Mouse (Mus musculus) lung, adult 2 months (tissue): ENCODE data around the gene Rad17.

Experiments
- CTCF ChIP-seq: fragments of 200-500 bp; IDR thresholded peaks from 2 replicates; pipeline ENCODE4 v1.5.1; 2011; ENCODE audit warnings: mild to moderate bottlenecking, low read length, control low read depth; ENCODE audit not compliant: insufficient read depth
- POLR2A ChIP-seq: fragments of 200-500 bp; IDR thresholded peaks from 2 replicates; pipeline ENCODE4 v1.6.1; 2011; ENCODE audit warnings: low read depth, mild to moderate bottlenecking, control low read depth, low read length, borderline replicate concordance; ENCODE audit errors: extremely low read depth

DNA sequence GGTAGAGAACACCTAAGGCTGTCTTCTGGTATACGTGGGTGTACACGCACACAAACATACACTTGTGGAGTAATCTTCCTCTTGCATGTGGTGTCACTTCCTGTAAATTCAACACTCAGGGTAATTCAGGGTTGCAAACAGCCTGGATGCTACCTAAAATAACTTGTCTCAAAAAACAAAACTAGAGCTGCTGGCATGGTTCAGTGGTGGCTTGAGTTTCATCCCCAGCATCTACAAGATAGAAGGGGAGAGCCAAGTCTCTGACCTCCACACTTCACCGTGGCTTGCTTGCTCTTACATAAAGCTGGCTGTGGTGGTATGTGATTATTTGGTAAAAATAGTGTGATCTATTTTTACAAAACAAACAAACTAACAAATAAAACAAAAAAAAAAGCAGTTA lies 46.7 kb upstream of the Rad17 start:
- no peak for TF ChIP-seq CTCF
- TF ChIP-seq POLR2A = no peak
